Mouse (Mus musculus): ENCODE data around the gene Slc35d2.
"Not testable (repeated sequence)": the region's sequence is repeated elsewhere in the genome, so short reads cannot be mapped to it uniquely, and the experiment has no call there.

Slc35d2 gene

GRCm38 (mm10) chr13:64108381-64108850 lies 20.8 kb downstream of the Slc35d2 start:
- DNase-seq, result no peak

DNA sequence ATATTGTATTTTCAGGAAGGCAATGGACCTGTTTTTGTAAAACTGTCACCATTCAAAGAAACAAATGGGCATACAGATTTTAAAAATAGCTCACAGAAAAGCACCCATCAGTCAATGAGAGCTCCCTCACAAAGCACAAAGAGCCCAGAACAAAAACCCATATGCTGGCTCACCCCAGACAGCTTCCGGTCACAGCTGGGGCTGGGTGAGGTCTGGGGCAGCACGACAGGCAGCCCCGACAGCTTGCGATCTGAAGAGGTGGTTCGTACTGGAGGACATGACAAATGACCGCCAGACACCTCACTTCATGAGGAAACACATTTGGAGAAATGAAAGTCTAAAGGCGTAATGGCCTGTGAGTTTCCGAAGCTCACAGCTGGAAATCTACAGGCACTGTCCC lies 21.6 kb downstream of the Slc35d2 start:
- no peak for DNase-seq

DNA sequence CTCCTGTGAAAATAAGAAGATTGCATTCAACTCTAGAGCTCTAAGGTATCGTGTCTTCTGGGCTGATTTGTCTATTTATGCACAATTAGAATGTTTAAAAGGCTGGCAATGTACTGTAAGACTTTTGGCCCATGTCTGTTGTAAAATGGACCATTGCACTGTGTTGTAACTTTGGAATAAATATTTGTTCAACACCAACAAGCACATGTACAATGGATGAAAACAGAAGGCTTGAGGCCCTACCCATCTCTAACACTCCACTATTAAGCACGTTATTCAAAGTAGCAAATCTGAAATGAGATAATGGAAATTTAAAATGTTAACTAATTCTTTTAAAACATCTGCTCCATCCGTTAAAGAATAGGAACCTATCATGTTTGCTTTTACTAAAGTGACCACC lies 22.1 kb downstream of the Slc35d2 start:
- no peak for DNase-seq

- no peak for DNase-seq
Measured at GRCm38 (mm10) chr13:64105690-64106089, 23.5 kb downstream of the Slc35d2 start.

DNA sequence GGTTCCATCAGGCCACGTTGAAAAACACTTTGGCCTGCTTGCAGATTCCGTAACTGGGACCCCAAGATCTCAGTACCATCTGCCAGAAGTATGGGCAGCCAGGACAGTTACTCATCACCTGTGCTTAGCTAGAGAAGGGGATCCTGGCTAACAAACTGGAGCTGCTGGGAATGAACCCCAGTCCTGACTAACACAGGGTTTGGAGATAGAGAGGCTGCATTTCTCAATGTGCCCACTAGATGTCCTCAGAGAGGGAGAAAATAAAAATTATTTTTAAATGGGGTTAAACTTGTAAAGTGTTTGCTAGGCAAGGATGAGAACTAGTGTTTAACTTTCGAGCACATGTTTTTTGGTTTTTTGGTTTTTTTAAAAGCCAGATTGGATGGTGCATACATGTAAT lies 29.0 kb downstream of the Slc35d2 start:
- DNase-seq, result no peak

- DNase-seq, result no peak
Measured at GRCm38 (mm10) chr13:64098992-64099391, 30.2 kb downstream of the Slc35d2 start.

DNA sequence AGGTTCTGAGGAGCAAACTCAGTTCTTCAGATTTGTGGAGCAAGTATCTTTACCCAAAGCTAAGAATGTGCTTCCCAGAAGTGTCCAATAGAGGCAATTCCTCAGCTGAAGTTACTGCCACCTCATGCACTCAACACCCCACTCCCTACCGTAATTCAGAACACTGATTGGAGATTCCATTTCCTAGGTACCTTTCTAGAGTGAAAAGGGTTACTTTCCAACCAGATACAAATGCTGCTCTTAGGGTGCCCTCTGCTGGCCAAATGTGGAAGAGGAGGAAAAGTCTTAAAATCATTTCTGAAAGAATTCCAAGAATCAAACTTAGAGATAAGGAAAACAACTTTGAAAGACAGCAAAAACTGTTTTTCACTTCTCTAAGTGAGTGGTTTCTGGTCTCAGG lies 35.8 kb downstream of the Slc35d2 start:
- no peak for DNase-seq

DNA sequence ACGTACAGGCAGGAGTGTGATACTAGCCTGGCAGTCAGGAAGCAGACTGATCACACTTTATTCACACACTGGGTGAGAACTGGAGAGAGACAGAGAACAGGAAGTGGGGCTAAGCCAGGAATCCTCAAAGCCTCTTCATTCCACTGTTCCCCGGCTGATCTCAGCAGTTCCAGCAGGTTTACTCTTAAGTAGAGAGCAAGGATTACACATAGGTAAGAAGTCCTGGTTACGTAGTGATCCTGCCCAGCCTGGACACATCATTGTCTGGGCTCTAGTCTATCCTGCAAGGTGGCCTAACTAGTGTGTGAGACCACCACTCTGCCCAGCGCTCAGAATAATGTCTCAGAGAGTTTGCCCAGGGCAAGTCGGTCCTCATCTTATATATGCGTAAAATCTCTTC lies 36.4 kb downstream of the Slc35d2 start:
- no peak for DNase-seq

- no peak for DNase-seq
Measured at GRCm38 (mm10) chr13:64092141-64092540, 37.0 kb downstream of the Slc35d2 start.

DNA sequence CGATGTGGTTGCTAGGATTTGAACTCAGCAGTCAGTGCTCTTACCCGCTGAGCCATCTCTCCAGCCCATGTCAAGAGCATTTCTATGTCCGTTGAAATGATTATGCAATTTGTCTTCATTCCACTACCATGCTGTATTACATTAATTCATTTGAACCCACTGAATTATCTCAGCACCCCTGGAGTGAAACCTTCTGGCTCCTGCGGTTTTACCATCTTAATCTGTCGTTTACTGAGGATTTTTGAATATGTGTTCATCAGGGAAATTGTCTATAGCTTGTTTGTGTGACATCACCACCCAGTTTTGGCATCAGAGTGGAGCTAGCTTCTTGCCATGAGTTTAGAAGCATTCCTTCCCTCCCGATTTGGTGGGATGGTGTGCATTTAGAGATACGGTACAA lies 38.2 kb downstream of the Slc35d2 start:
- no peak for DNase-seq

DNA sequence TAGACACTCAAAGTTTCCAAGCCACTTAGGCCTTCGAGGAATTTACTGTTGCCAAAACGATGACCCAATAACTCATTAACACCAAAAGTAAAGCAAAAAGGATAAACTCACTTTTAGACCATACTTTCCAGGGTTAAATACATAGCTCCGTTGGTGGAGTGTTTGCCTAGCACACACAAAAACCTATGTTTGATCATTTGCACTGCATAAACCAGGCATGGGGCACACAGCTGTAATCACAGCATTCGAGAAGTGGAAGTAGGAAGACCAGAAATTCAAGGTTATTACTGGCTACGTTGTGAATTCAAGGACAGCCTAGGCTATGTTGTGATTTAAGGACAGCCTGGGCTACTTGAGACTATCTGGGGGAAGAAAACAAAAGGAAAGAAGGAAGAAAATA lies 38.9 kb downstream of the Slc35d2 start:
- no peak for DNase-seq

DNA sequence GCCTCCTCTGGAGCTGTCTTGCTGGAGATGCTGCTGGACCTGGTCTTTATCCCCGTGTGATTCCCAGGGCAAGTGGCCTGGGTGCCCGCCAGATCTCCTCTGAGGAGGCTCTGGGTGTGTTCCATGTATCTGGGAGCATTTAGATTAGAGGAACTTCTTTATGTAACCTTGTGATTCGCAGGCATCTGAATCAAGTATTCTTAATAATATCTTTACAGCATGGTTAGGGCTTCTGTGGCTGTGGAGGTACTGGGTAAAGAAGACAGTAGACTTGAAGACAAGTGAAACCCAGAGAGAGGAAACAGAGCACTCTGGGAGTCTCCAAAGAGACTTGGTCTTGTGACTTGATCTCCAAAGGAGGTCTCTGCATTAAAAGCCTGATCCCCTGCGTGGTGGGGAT lies 40.0 kb downstream of the Slc35d2 start, which contains the start of gene Hsd17b3:
Hsd17b3 (minus strand) TSS at position 101 of the 400 bp plus-strand sequence.
- DNase-seq, result no peak

GRCm38 (mm10) chr13:64088057-64088456 lies 41.1 kb downstream of the Slc35d2 start:
- no peak for DNase-seq

DNA sequence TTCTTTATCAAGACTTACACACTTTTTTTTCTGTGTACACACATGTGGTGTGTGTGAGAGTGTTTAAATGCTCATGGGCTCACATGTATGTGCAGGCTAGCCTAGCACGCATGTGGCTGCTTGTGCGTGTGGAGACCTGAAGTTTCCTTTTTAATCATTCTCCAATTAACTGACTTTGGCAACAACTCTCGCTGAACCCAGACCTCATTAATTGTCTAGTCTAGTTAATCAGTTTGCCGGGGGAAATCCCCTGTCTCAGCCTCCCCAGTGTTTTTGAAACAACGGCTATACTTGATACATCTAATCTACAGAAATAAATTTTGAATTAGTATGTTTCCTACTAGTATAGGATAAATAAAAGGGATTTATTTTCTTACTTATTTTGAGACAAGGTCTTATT lies 43.1 kb downstream of the Slc35d2 start:
- no peak for DNase-seq

DNA sequence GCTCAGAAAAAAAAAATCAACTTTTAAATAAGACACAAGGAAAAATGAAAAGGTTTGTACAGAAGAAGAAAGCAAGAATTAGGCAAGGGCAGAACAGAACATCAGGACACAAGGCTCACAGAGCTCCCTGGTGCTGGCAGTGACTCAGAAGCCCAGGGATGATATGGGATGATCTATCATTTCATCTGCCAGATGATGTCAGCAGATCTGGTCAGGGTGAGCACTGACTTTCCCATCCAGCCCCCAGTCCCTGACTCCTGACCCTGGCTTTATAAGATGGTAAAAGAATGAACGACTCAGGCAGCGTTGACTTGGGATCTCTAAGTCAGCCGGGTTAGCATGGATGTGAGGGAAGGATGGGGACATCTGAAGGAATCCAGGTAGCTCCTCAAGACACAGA lies 45.8 kb downstream of the Slc35d2 start:
- no peak for DNase-seq

DNA sequence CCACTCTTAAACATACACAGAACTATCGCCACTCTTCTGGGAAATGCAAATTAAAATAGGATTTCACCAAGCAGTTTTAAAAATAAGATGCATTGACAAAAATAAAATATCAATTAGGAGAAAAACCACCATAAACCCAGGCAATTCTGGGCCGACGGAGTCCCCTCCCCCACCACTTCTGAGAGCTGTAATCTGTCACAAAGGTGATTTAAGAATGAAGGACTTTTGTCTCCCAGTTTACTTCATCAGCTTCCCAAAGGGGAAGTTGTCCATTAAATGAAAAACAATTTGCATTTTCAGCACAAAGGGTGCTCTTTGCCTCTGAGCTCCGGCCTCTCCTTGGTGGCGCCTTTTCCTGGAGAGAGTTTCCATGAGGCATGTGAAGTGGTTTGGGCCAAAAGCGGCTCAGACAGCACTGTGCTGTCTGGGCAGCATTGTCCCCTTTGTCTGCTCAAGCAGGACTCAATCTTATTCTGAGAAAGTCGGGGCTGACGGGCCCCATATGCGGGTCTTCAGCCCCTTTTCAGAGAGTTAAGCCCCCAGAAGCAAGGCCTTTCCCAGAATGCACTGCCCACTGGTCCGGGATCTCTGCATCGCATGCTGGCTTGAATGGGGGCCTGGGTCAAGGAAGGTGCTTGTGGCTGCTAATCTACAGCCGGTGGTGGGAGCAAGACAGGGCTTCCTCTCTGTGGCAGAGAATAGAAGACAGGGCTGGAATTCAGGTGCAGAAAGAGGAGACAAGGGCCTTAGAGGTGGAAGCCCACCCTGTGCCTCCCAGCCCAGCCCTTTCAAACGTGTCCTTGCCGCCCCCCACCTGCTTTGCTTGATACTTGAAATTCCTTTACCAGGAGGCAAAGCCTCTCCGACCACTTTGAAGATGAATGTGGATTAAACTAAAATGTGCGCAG lies 47.9 kb downstream of the Slc35d2 start:
- DNase-seq, result no peak

DNA sequence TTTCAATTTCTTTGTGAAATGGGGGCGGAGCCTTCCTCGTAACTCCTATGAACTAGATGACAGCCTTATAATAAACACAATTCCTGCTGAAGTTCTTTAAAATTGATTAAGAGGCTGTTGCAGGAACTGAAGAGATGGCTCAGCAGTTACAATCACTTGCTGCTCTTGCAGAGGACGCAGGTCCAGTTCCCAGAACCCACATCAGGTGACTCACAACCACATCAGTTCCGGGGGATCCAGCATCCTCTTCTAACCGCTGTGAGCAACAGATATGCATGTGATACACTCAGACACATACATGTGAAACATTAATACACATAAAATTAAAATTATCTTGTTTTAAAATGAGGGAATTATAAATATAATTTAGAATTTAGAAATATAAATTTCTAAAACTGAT lies 51.6 kb downstream of the Slc35d2 start:
- DNase-seq, result no peak

GRCm38 (mm10) chr13:64076074-64076473 lies 53.1 kb downstream of the Slc35d2 start:
- no peak for DNase-seq

DNA sequence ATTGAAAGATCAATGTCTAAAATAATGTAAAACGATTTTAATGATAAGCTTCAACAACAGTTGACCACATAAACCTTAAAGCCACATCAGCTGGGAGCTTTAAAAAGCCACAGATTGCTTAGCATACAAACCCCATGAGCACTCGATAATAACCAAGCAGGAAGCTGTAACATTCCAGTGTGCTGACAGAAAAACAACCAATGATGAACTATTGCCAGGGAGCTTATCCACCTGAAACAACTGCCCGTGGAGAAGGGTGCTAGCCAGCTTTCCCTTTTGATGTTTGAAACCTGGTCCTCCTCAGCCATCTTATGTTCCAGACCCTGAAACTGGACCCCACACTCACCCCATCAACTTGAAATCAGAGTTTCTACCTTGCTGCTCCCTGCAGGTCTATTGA lies 62.5 kb downstream of the Slc35d2 start:
- no peak for DNase-seq

DNA sequence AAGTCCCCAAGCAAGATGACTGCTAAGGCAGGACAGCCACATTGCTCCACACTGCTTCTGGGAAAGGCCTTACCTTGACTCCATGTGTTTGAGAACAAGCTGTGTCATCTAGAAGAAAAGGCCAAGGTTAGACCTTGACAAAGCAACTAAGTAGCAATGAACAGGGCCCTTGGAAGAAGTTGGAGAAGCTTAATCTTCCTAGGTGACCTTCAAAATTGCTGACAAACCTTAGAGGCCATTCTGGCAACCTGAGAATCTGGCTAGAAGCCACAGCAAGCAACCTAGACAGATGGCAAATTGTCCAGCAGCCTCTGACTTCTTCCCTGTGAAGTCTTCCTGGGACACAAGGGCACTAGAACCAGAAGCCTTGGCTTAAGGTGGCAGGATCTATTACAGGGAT lies 64.9 kb downstream of the Slc35d2 start:
- no peak for DNase-seq

DNA sequence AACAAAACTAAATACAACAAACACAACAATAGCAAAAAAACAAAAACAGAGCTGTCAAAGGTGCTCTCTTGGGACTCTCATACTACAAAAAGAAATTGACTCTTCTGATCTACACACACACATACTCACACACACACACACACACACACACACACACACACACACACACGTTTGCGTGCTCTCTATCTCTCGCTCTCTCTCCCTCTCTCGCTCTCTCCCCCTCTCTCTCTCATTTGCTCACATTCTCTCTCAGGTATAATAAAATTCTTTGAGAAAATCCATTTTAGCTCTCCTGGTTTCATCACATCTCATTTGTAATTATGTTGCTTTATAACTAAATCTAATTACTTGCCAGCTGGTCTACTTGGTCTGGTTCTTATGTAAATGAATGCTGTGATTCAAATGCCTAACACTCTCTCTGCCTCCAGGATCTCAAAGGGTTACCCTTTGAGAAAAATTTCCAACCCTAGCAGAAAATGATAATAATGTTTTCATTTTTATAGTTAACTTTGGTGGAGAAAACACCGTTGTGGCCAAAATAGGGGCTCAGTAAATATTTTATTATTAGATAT lies 68.1 kb downstream of the Slc35d2 start:
- DNase-seq, result no peak

DNA sequence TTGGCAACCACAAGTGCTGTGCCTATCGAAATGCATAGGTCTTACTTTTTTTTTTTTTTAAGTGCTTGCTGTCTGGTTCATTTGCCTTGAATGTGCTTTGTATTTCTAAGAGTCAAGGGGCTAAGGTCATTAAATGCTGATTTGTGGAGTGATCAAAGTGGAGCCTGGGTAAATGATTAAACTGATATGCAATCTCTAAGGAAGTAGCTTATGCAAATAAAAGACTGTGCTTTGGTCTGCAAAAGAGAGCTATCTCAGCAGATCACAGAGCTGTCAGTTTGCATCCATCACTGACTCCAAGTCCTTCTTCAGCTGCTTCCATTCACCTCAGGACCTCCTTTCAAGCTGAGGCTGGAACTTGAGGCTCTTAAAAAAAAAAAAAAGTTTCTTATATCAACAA lies 75.2 kb downstream of the Slc35d2 start:
- no peak for DNase-seq

DNA sequence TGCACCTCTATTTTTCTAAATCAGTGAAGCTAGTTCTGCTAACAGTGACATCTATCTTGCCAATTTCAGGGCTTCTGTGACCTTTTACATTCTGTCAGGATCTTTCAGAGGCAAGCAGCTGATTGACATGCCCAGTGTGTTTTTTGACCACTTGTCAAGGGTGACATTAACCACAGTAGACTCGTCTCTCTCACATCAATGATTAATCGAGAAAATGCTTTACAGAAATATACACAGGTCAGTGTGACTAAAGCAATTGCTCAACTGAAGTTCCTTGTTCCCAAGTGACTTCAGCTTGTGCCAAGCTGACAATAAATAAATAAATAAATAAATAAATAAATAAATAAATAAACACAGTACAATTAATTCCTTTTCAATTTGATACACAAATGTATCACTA lies 76.9 kb downstream of the Slc35d2 start:
- not testable (repeated sequence) for DNase-seq

DNA sequence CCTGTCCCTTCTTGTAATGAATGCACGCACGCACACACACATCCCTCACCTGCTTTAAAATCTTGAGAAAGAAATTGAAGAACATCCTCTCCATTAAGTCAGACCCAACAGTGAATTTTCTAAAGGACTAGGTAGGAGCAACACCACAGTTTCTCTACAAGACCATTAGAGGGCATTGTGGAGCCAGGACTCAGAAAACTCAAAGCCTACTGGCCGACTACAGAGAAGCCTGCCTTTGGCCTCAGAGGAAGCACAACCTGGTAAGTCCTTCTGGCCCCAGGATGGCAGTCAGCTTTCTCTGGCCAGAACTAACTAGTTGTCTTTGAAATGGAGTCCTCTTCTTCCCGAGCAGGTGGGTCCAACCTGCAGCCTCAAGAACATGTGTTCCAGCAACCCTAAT lies 78.3 kb downstream of the Slc35d2 start:
- no peak for DNase-seq

- no peak for DNase-seq
Measured at GRCm38 (mm10) chr13:64049535-64049934, 79.6 kb downstream of the Slc35d2 start.
